Mouse (Mus musculus) heart, embryonic 16.5 days (tissue): ENCODE measurements at regions not wholly inside any gene's neighbourhood (a gene's known extent, or its start where the extent isn't known, plus 50 kb on each side); places are given as distances from the start of the nearest gene placed in this dataset.

Experiments
- ATAC-seq: fragments of 200-750 bp; cut with Nextera tagmentation; replicated peaks from 2 replicates; pipeline ENCODE4 v1.8.0; 2017; ENCODE audit warnings: moderate number of reproducible peaks; ENCODE audit not compliant: insufficient read depth, low FRiP score; ENCODE audit errors: extremely low read depth
- H3K27ac ChIP-seq: fragments of 300-500 bp; sonication (generic); 2 replicates; pipeline ENCODE4 v1.5.1; 2014; ENCODE audit warnings: mild to moderate bottlenecking, low read length, control low read depth, moderate library complexity
- H3K27me3 ChIP-seq: fragments of 300-500 bp; sonication (generic); 2 replicates; pipeline ENCODE4 v1.6.1; 2014; ENCODE audit warnings: low read length, mixed read lengths; ENCODE audit not compliant: control insufficient read depth, insufficient read depth
- H3K36me3 ChIP-seq: fragments of 300-500 bp; sonication (generic); 2 replicates; pipeline ENCODE4 v1.6.1; 2014; ENCODE audit not compliant: control insufficient read depth, insufficient read depth
- H3K4me1 ChIP-seq: fragments of 300-500 bp; sonication (generic); 2 replicates; pipeline ENCODE4 v1.6.1; 2014; ENCODE audit warnings: low read length, mixed read lengths; ENCODE audit not compliant: control insufficient read depth, insufficient read depth
- H3K4me2 ChIP-seq: fragments of 300-500 bp; sonication (generic); 2 replicates; pipeline ENCODE4 v1.6.1; 2014; ENCODE audit warnings: low read depth, mild to moderate bottlenecking, control low read depth, low read length
- H3K4me3 ChIP-seq: fragments of 300-500 bp; sonication (generic); 2 replicates; pipeline ENCODE4 v1.5.1; 2014; ENCODE audit warnings: mild to moderate bottlenecking, control low read depth, low read length
- H3K9ac ChIP-seq: fragments of 300-500 bp; sonication (generic); 2 replicates; pipeline ENCODE4 v1.6.1; 2014; ENCODE audit warnings: low read length, control low read depth
- H3K9me3 ChIP-seq: fragments of 300-500 bp; sonication (generic); replicated peaks from 2 replicates; pipeline ENCODE4 v1.6.1; 2016; ENCODE audit warnings: low read length; ENCODE audit not compliant: control insufficient read depth
- WGBS: fragments of 180-500 bp; shearing (Covaris S2); extraction: QIAGEN DNeasy Blood & Tissue Kit; methylation state at CpG from one replicate; pipeline ENCODE4 v1.1.7; 2014; 5-methylcytosine and 5-hydroxymethylcytosine counted together

DNA sequence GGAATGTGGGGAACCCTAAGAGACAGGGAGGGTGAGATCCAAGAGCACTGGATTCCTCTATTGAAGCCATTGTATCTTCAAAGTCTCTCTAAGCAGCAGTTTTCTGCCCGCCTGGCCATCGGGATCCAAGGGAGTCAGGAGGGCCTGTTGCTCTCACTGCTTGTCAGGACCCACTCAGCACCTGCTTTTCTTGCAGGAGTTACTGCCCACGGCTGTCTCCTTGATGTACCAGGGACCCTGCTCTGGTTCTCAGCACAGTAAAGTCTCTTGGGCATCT, 224.2 kb downstream of the Cdc5l start:
- H3K36me3 ChIP-seq, result no peaks in the 10 kb centered on the region
- H3K4me1 ChIP-seq, result peaks cover 4% of the 10 kb centered on the region; the same call in 1 of the 2 replicates
- no peak overlapping the region for H3K27ac ChIP-seq
- H3K4me2 ChIP-seq, result no peak overlapping the region
- H3K4me3 ChIP-seq, result no peak overlapping the region
- 40% methylated on average over 3 of the region's 3 CpGs for WGBS
- no peak for ATAC-seq
- H3K9me3 ChIP-seq, result 0 out of 2 replicates have a peak, but pooled peaks cover 3% of the 10 kb centered on the region
- H3K9ac ChIP-seq, result no peak overlapping the region
- H3K27me3 ChIP-seq, result no peaks in the 10 kb centered on the region

DNA sequence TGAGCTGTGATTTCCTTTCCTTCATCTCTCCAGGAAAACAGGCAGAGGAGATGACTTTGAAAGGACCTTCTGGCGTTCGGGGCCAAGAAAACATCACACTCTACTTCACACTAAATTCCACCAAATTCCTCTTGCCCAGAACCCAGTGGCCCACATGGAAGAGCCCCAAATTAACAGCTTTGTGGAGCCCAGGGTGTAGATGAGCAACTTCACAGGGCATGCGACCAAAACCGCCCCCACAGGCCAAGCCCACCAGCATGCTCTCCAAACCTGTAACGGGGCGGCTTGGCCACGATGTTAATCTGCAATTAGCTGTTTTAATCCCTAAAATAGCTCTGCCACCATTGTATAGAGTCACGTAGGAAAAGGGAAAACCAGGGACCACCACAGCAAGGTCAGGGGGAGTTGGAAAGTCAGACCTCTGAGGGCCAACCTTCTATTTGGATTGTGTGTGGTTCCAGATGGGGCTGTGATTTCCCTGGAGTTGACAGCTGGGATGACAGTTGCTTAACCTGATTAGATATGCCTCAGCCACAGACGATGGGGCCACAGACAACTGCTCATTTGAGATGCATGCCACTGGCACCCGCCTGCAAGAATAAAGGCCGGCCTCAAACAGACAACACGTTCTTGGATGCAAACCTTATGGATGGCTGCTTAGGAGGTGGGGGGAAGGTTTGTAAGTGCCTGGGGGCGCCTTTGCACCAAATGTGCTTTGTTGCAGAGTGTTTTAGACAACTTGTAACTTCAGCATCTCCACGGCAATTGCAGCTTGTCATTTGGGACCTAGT, 224.7 kb downstream of the Cdc5l start:
- Histone ChIP-seq H3K27me3 (no peaks in the 10 kb centered on the region), H3K4me3 (no peak overlapping the region), H3K36me3 (no peaks in the 10 kb centered on the region), H3K4me1 (peaks cover 4% of the 10 kb centered on the region; the same call in 1 of the 2 replicates), H3K4me2 (no peak overlapping the region), H3K9me3 (0 out of 2 replicates have a peak, but pooled peaks cover 3% of the 10 kb centered on the region), H3K9ac (no peak overlapping the region), H3K27ac (no peak overlapping the region)
- no peak for ATAC-seq
- WGBS, result 51% methylated on average over 14 of the region's 14 CpGs

DNA sequence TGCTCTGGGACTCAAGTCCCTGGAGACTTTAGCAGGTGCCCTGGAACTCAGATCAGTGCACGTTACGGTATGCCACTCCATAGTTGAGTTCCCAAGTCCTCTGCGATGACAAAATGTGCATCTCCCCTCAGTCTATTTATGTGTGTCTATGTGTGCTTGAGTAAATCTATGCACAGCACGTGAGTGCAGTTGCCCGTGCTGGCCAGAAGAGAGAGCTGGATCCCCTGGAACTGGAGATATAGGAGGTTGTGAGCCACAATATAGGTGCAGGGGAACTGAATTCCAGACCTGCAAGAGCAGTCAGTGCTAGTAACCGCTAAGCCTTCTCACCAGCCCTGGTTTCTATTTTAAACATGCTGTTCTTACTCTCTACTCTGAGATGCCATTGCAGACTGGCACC, 237.8 kb downstream of the Cdc5l start:
- Histone ChIP-seq H3K27me3 (no peaks in the 10 kb centered on the region), H3K4me3 (no peak overlapping the region), H3K9me3 (no peaks in the 10 kb centered on the region), H3K36me3 (no peaks in the 10 kb centered on the region), H3K27ac (no peak overlapping the region), H3K9ac (no peak overlapping the region), H3K4me1 (no peaks in the 10 kb centered on the region), H3K4me2 (no peak overlapping the region)
- ATAC-seq, result no peak
- WGBS, result 79% methylated on average over 6 of the region's 6 CpGs

DNA sequence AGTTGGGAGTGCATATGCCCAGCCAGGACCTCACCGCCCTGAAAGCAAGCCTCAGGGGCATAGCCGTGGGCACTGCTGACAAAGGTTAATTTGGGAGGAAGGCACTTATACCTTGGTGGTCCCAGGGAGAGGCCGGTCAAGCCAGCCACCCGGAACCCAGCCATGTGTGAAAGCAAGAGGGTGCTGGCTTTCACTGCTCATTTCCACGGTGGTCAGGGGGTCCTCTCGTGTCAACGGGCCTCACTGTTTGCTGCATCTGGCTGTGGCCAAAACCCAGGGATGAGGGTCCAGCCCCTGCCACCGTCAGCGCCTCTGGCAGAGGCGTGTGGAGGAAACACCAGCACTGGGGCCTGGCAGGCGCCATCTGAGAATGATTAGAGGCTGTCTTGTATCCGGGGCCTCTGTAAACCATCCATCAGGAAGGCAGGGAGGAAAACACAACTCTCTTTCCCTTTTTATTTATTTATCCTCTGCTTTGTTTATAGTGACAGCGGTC, 238.7 kb downstream of the Cdc5l start:
- Histone ChIP-seq H3K4me3 (no peak overlapping the region), H3K4me1 (no peaks in the 10 kb centered on the region), H3K9me3 (no peaks in the 10 kb centered on the region), H3K9ac (no peak overlapping the region), H3K27me3 (no peaks in the 10 kb centered on the region), H3K36me3 (no peaks in the 10 kb centered on the region), H3K4me2 (no peak overlapping the region), H3K27ac (no peak overlapping the region)
- WGBS, result 43% methylated on average over 13 of the region's 13 CpGs
- ATAC-seq, result no peak

DNA sequence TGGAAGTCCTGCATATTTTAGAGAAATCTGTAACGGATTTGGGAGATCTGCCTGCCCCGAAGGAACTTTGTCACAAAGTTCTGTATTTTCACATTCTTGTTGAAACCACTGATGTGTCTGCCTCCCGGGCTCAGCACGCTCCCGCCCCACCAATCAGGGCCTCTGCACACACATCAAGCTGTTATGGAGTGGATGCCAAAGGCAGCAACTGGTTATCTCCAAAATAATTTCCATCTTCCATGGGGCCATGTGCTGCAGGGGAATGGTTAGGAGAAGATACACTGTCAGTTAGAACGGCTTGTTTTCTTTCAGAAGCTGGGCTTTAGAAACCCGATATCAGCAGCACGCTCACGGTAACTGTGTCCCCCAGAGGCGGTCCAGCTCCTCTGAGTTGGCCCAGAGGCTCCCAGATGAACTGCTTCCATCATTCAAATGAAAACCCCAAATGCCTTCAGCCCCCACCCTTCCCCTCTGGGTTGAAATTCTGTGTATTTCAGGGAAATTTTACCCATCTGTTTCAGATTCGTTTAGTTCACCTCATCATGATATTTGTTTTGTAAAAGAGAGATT, 240.0 kb downstream of the Cdc5l start:
- no peak overlapping the region for H3K27ac ChIP-seq
- H3K27me3 ChIP-seq, result no peaks in the 10 kb centered on the region
- no peak overlapping the region for H3K4me2 ChIP-seq
- no peaks in the 10 kb centered on the region for H3K36me3 ChIP-seq
- H3K9me3 ChIP-seq, result no peaks in the 10 kb centered on the region
- ATAC-seq, result no peak
- H3K9ac ChIP-seq, result no peak overlapping the region
- 45% methylated on average over 11 of the region's 11 CpGs for WGBS
- H3K4me1 ChIP-seq, result no peaks in the 10 kb centered on the region
- H3K4me3 ChIP-seq, result no peak overlapping the region

DNA sequence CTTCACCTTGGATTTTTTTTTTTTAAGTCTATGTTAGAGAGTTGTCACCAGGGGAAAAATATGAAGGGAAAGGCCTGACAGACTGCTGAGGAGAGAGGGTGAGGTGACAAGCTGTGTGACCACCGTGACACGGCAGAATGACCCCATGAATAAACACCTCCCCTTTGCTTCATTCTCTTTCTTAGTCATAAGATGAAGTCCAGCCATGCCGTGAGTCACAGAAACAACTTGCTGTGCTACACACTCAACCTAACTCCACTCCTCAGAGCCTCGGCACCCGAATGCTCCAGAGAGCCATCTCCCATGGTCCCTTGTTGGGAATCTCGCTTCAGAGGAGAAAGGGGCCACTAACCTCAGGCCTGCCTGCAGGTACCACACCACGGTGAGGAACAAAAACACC, 246.1 kb downstream of the Cdc5l start:
- Histone ChIP-seq H3K4me3 (no peak overlapping the region), H3K4me2 (no peak overlapping the region), H3K9ac (no peak overlapping the region), H3K36me3 (no peaks in the 10 kb centered on the region), H3K9me3 (no peaks in the 10 kb centered on the region), H3K27me3 (no peaks in the 10 kb centered on the region), H3K4me1 (no peaks in the 10 kb centered on the region), H3K27ac (no peak overlapping the region)
- 82% methylated on average over 7 of the region's 7 CpGs for WGBS
- ATAC-seq, result no peak

DNA sequence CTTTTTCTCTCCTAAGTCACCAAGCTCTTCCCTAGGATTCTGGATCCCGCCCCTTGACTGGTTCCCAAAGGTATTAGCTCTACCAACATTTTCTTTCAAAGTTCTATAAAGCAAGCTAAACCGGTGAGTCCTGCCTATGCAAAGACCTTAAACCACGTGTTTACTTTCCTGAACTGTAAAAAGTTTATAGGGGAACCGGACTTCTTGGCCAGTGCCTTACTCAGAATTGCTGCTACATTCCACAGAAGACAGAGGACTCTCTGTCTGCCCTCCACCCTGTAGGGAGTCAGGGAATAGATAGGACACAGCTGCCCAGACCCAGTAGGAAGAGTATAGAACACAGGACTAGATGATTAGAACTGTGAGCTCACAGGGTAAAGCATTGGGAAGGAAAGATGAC, 257.2 kb downstream of the Cdc5l start:
- 70% methylated on average over 4 of the region's 4 CpGs for WGBS
- H3K9ac ChIP-seq, result no peak overlapping the region
- no peak for ATAC-seq
- H3K27ac ChIP-seq, result no peak overlapping the region
- no peaks in the 10 kb centered on the region for H3K36me3 ChIP-seq
- H3K27me3 ChIP-seq, result no peaks in the 10 kb centered on the region
- H3K4me2 ChIP-seq, result no peak overlapping the region
- no peak overlapping the region for H3K4me3 ChIP-seq
- no peaks in the 10 kb centered on the region for H3K4me1 ChIP-seq
- peaks cover 2% of the 10 kb centered on the region; the same call in 1 of the 2 replicates for H3K9me3 ChIP-seq

DNA sequence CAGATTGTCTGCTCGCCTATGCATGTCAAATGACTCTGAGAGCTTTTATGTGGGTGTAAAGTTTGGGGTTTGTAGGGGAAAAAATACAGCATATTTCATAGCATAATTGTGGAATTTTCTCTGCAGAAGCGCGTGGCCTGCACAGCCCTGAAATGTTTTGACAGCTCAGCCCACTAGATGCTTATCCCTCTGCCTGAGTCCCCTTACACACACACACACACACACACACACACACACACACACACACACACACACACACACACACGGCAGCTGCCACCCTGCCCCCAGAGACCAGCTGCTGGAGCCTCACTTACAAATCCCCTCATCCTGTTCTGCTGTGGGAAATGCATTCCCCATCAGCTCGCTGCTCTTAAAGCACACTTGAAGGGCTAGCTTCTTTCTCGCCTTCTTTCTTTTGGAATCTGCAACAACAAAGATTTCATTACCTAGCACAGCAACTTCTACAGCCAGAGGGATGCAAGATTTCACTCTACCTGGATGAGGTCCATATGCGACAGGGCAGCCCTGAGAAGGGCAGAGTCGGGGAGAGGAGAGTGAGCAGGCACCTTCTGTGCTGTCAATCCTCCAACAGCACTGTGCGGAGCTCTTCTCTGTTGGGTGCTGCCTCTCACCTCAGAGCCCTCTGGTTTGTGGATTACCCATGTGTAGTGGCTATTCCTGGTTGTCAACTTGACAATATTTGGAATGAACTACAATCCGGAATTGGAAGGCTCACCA, 264.1 kb downstream of the Cdc5l start:
- 50% methylated on average over 10 of the region's 10 CpGs for WGBS
- no peak overlapping the region for H3K9ac ChIP-seq
- H3K27me3 ChIP-seq, result no peaks in the 10 kb centered on the region
- no peaks in the 10 kb centered on the region for H3K36me3 ChIP-seq
- H3K4me2 ChIP-seq, result no peak overlapping the region
- H3K9me3 ChIP-seq, result peaks cover 2% of the 10 kb centered on the region; the same call in 1 of the 2 replicates
- ATAC-seq, result no peak
- peaks cover 4% of the 10 kb centered on the region; the same call in 1 of the 2 replicates for H3K4me1 ChIP-seq
- H3K4me3 ChIP-seq, result no peak overlapping the region
- no peak overlapping the region for H3K27ac ChIP-seq
